Mouse (Mus musculus): ENCODE data around the gene Lrrc66. TPM values are rescaled to one million over a fixed set of nuclear protein-coding genes. Genes with fewer than 3 reads are reported as not detected.

Lrrc66 gene
- not detected in 2 replicates for polyA plus RNA-seq (2021; fragmentation: Nextera tagmentation)
- long read RNA-seq, experiment 1: 0 reads
- long read RNA-seq, experiment 2: 0 reads

DNA sequence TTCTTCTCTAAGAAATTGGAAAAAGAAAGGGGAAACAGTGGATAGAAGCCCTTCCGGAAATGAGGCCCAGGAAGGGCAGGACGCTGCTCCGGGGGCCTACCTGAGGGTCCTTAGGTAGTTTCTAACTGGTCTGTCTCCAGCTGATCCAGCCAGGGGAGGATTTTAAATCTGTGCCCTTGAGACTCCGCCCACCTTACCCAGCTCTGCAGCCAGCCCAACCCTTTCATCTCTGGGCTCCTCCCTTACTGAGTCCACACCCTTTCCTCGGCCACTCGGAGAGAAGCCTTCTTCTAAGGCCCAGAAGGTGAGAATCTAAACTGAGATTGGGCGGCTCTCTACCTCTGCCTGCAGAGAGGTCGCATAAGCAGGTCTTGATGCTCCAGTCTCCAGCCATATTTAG, at the start of gene Lrrc66:
Gene Lrrc66, minus strand, starts transcription at position 236 of the 400 bp plus-strand sequence.

DNA sequence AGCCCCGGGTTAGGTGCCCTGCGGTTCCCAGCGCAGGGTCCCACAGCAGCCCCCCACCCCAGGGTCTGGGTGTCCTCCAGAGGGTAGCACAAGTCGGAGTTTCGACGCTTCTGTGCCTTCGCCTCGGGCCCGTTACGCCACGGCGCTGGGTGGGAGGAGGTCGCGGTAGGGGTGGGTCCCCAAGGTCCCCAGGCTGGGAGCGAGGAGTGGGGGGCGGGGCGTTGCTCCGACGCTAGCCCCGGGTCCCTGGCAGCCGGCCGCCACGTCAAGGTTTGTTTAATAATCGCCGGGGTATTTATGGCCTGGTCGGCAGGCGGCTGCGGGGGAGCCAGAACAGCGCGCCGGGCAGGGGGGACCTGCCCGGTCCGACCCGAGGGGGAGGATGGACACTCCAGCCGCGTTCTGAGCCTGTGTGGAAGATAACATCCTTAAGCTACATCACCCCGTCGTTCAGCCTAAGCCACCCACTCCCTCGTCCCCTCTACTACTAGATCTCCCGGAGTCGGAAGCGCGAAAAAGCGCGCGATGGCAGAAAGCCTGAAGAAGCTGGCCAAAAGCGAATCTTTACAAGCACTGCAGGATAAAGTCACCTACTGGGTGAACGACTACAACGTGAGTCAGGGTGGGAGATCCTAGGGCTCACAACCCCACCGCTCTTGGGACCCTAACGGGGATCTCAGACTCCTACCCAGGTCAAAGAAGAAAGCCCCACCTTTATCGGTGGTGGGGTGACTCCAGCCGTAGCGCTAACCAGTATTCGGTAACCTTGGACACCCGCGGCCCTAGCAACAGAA, 18.9 kb upstream of the Lrrc66 start, which contains the start of gene Spata18:
Gene Spata18, plus strand, starts transcription at position 319 of the 794 bp plus-strand sequence.

DNA sequence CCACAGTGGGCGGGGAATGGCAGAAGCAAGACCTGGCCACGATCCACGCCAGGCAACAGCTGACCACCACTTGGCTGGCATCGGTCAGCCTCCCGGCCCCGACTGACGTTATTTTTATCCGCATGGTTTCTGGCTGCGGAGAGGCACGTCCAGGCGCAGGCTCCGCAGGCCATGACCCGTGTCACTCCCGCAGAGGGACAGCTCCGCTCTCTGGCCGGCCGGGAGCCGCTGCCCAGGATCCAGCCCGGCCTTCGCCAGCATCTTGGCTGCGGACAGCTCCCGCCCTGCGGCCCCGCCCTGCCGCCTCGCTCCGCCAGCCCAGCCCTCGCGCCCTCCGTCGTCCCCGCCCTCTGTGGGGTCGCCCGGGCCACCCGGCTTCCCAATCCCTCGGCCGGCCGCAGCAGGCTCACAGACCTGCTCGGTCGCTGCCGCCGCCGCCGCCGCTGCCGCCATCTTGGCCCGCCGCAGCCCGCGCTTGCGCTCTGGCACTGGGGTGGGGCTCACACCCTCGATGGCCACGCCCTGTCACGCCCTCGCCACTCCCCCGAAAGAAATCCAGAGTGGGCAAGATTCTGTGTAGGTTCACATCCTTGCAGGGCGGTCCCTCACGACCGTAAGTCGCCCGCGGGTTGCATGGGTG, 15.1 kb upstream of the Lrrc66 start, which contains the start of gene Sgcb:
Gene Sgcb, minus strand, starts transcription at position 530 of the 640 bp plus-strand sequence.

Other genes with a start within 250 kb of the Lrrc66 start
- gene Cwh43, start 226.5 kb downstream of the Lrrc66 start, polyA plus RNA-seq (2021; fragmentation: Nextera tagmentation): 1.1 and 1.3 TPM in 2 replicates
- gene Dcun1d4, start 151.5 kb downstream of the Lrrc66 start, polyA plus RNA-seq (2021; fragmentation: Nextera tagmentation): 29.4 and 42.9 TPM in 2 replicates
- 16.7 and 25.2 TPM in 2 replicates for gene Sgcb, start 15.3 kb upstream of the Lrrc66 start, polyA plus RNA-seq (2021; fragmentation: Nextera tagmentation)
- gene Spata18, start 18.9 kb upstream of the Lrrc66 start, polyA plus RNA-seq (2021; fragmentation: Nextera tagmentation): 0.49 and 0.80 TPM in 2 replicates

Data from left cerebral cortex, adult 6 months (tissue).